Mouse (Mus musculus): ENCODE data around the gene Prkg1.

- TF ChIP-seq CTCF (IDR thresholded peaks at IDR 0.05; ENCODE audit: extremely low read depth, insufficient read depth, low read length) (no peak), POLR2A (IDR thresholded peaks at IDR 0.05; ENCODE audit: extremely low read depth, insufficient read depth, low read length) (no peak)
Observed at GRCm38 (mm10) chr19:31132614-31133013, 632.2 kb downstream of the Prkg1 start.
